8 mouse cellular contexts compared by ENCODE assay signal in genomic region chr3:86129757-86130156, GRCm38 (mm10). TPM values are rescaled to one million over a fixed set of nuclear protein-coding genes. Genes with fewer than 3 reads are reported as not detected.
DNase-seq lines count a peak whose midpoint lies in the region; ATAC-seq lines count a peak whose summit lies in the region.

No protein-coding gene starts in this region.

- H3K27me3 ChIP-seq in hindbrain, embryonic 11.5 days (ENCODE audit: control insufficient read depth, insufficient read depth, low read length) = no peaks in the 10 kb centered on the region
- no peaks in the 10 kb centered on the region for H3K27me3 ChIP-seq in hindbrain, embryonic 12.5 days

- no peak overlapping the region for H3K4me2 ChIP-seq in hindbrain, embryonic 11.5 days (replicated peaks; ENCODE audit: low read depth, low read length)
- H3K4me2 ChIP-seq in hindbrain, embryonic 12.5 days (replicated peaks) = no peak overlapping the region

- intact Hi-C loops in heart, postnatal 36 days (cut with DNase I) = loop anchor here (5.0 kb wide), 3 partner anchors 207 to 1217 kb away; no protein-coding TSS in a partner anchor

- DNase-seq in hindbrain, embryonic 11.5 days (ENCODE audit: low spot score) = peak; percentile 85
- DNase-seq in adrenal gland, postnatal 10 days = peak; percentile 83
- peak; percentile 58 for DNase-seq in embryo, embryonic 11.5 days (ENCODE audit: low read depth, low spot score)
- peak; percentile 70 for DNase-seq in heart, postnatal 36 days
- peak; percentile 59 to 86 for DNase-seq in layer of hippocampus, postnatal 25 days (ENCODE audit: extremely low spot score in 1 of 2, low spot score in 1 of 2)
- peak; percentile 24 for DNase-seq in skeletal muscle tissue, adult 2 months (ENCODE audit: low read depth, low spot score)

- ATAC-seq in hindbrain, embryonic 11.5 days (ENCODE audit: low FRiP score) = no peak
- ATAC-seq in hindbrain, embryonic 12.5 days (ENCODE audit: low FRiP score) = no peak
- ATAC-seq in megakaryocyte progenitor cell, adult 5-6 weeks (replicated peaks; ENCODE audit: poor library complexity) = peak; percentile 94

- no peak overlapping the region for H3K9ac ChIP-seq in hindbrain, embryonic 11.5 days (ENCODE audit: low read depth, low read length)
- no peak overlapping the region for H3K9ac ChIP-seq in hindbrain, embryonic 12.5 days

- no peaks in the 10 kb centered on the region for H3K4me1 ChIP-seq in hindbrain, embryonic 11.5 days (replicated peaks; ENCODE audit: control insufficient read depth, insufficient read depth, low read length)
- H3K4me1 ChIP-seq in hindbrain, embryonic 12.5 days = no peaks in the 10 kb centered on the region

- 14% methylated on average over 6 of the region's 6 CpGs for WGBS in hindbrain, embryonic 11.5 days
- 14% methylated on average over 6 of the region's 6 CpGs for WGBS in hindbrain, embryonic 12.5 days

- H3K9me3 ChIP-seq in hindbrain, embryonic 11.5 days (ENCODE audit: control insufficient read depth, low read length) = no peaks in the 10 kb centered on the region
- no peaks in the 10 kb centered on the region for H3K9me3 ChIP-seq in hindbrain, embryonic 12.5 days (replicated peaks)

- H3K27ac ChIP-seq in hindbrain, embryonic 11.5 days (ENCODE audit: low read depth, low read length) = no peak overlapping the region
- H3K27ac ChIP-seq in hindbrain, embryonic 12.5 days = no peak overlapping the region

- no peak overlapping the region for H3K4me3 ChIP-seq in hindbrain, embryonic 11.5 days (ENCODE audit: low read depth, low read length)
- H3K4me3 ChIP-seq in hindbrain, embryonic 12.5 days = no peak overlapping the region

- no peaks in the 10 kb centered on the region for H3K36me3 ChIP-seq in hindbrain, embryonic 11.5 days (ENCODE audit: control insufficient read depth, insufficient read depth, low read length)
- H3K36me3 ChIP-seq in hindbrain, embryonic 12.5 days = 0 out of 2 replicates have a peak, but pooled peaks cover 2% of the 10 kb centered on the region

RNA-seq across cellular contexts. Expression of gene Rps3a1, which starts 12.7 kb away (rescaled TPM):
- polyA plus RNA-seq in hindbrain, embryonic 11.5 days (2014; fragmentation: Nextera tagmentation; extraction: Ambion mirVana) = 1,106 and 1,117 TPM in 2 replicates
- polyA plus RNA-seq in hindbrain, embryonic 12.5 days (2016; fragmentation: Nextera tagmentation; extraction: Ambion mirVana) = 842 and 871 TPM in 2 replicates
- 100 to 1,000 TPM; 866 to 886 TPM for total RNA-seq in adrenal gland, postnatal 10 days (2021)
- total RNA-seq in heart, postnatal 36 days (2021) = 100 to 1,000 TPM; 469 to 491 TPM
- 100 to 1,000 TPM; 358 to 428 TPM for total RNA-seq in layer of hippocampus, postnatal 25 days (2021)
- 3,851 and 3,962 TPM in 2 replicates for total RNA-seq in megakaryocyte progenitor cell, adult 5-6 weeks (2015)
- 6,854 and 7,683 TPM in 2 replicates for total RNA-seq in megakaryocyte progenitor cell, adult 5-6 weeks (2017)

Comparison
In these comparisons a context has a peak if more than half of its experiments do, and no peak if none do; other contexts are left out.
1. DNase-seq: peak in every context shown above with its lines; median percentile 85 in hindbrain, embryonic 11.5 days; 83 in adrenal gland, postnatal 10 days; 72 in layer of hippocampus, postnatal 25 days; 70 in heart, postnatal 36 days; 58 in embryo, embryonic 11.5 days; 24 in skeletal muscle tissue, adult 2 months.
2. RNA of gene Rps3a1, which starts 12.7 kb away (total RNA-seq): 3,851 to 7,683 TPM in megakaryocyte progenitor cell, adult 5-6 weeks; 866 to 886 TPM in adrenal gland, postnatal 10 days, 469 to 491 TPM in heart, postnatal 36 days and 358 to 428 TPM in layer of hippocampus, postnatal 25 days; every median in the first group is over 4 times any median in the second.